Mouse (Mus musculus) right cerebral cortex, postnatal 25 days (tissue): ENCODE data around the gene Fam187b.

Source experiments
- DNase-seq: peaks from one replicate; pipeline ENCODE4 v3.0.0; 2022

Fam187b gene

DNA sequence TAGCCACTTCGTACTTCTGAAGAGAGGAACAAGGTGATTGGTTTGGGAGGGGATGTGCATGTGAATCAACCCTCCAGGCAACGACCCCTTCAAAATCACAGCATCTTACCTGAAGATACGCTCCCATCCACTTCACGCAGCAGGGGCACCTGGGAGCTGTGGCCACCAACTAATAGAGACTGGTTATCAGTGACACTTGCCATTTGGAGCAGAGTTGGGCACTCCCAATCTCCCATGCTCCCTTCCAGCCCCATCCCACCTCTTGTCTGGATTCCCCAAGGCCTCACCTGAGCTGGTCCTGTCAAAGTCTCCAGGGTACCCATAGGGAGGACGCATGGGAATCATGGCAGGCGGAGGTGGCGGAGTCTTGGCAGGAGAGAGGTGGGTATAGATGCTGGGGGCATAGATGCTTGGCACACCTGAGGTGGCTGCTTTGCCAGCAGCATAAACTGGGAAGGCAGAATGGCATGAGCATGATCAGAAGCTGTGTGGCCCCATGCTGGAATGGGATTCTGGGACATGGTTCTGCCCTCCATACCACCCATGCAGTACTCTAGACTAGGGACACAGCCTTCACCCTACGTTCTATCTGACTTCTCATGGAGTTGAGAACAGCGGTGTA lies 14.6 kb upstream of the Fam187b start:
- no peak for DNase-seq

DNA sequence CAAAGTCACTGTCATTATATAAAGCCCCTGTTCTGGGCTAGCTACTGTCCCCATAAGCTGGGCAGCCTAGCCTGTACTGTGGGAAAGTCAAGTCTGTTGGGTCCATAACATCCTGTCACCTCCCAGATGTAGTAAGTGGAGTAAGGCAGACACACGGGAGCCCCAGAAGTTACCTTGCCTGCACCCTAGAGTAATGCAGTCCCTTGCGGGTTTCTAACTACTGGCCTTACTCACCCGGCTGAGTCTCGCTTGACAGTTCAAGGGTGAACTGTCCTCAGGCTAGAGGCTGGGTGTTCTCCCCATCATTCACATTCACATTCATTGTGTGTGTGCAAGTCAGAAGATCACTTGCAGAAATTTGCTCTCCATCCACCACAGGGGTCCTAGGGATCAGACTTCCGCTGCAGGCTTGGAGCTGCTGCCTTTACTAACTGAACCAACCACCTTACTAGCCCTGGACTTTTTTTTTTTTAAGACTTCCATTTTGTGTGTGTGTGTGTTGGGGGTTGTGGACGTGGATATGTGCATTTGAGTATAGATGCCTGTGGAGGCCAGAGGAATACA lies 13.7 kb upstream of the Fam187b start:
- DNase-seq = no peak

DNA sequence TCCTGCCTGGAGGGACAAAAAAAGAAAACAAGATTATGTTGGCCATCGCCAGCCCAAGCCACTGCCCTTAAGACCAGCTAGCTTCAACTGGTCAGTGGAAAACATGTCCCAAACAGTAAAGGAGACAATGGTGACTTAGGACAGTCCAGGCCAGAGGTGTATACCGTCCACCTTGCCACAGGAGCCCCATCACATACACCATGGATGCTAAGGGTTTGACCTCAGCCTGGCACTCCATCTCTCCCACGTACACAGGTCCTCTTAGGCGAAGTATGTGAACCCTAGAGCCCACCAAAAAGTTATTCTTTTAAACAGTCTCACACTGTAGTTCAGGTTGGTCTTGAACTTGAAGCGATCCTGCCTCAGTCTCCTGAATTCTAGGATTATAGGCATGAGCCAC lies 10.7 kb upstream of the Fam187b start:
- DNase-seq = no peak

DNA sequence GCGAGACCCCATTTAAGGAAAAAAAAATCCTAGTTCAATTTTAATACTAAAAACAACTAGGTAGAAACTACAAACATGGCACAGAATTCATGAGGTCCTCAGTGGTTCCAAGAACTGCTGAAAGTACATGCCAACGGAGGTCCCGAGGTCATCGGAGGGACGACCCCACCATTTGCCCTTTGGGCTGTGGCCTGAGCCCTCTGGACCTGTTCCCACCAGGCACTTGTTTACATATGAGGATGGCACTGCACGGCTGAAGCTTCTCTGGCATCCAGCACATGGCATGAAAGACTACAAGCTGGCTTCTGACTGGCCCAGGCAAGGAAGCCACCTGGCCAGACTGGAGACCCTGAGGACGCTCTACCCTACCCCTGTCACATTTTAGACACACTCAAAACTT lies 9.2 kb upstream of the Fam187b start:
- no peak for DNase-seq

DNA sequence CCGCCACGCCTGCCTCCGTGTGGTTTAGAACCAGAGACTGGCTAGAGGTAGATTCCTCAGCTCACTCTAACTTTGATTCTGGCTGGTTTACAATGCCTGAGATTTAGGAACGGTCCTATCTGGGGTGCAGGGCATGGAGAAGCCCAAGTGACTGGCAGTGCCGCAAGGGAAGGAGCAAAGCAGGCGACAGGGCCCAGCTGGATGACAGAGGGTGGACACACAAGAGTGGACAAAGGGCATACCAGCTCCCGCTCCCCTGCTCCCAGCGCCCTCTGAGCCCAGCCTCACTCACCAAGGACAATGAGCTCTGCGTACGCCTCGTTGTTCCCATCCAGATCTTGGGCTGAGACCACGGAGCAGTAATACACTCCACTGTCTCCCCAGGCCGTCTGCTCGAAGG lies 7.9 kb upstream of the Fam187b start:
- no peak for DNase-seq

DNA sequence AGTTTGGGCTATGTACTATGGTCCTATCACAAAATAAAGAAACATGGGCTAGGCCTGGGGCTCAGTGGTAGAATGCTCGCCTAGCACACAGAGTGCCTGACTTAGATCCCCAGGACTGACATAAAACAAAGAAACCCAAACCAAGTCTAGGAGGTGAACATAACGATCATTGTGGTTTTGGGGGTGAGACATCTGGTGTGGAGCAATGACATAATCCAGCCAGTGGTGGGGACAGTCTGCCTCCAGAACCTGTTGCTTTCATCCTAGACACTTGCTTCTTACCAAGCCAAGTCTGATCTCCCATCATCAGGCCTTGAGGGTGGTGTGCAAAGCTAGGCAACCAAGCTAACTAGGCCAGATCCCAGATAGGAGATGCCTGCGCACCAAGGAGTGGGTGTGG lies 6.9 kb upstream of the Fam187b start:
- DNase-seq = no peak

DNA sequence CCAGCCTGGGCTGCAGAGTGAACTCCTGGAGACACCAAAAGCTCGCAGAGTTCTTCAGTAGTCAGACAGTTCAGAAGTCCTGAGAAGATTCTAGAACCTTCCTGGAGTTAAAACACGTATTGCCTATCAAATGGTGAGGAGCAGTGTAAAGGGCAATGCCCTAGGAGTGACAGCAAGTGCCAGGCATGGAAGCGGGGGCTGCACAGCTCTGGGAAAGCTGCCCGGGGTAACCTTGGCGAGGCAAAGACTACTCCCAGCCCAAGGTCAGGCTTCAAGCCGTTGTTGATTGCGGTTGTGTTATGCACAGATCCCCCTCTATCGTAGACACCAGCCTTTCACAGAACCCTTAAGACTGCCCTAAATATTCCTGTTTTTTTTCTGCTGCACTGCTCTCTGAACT lies 5.0 kb upstream of the Fam187b start:
- DNase-seq = no peak

DNA sequence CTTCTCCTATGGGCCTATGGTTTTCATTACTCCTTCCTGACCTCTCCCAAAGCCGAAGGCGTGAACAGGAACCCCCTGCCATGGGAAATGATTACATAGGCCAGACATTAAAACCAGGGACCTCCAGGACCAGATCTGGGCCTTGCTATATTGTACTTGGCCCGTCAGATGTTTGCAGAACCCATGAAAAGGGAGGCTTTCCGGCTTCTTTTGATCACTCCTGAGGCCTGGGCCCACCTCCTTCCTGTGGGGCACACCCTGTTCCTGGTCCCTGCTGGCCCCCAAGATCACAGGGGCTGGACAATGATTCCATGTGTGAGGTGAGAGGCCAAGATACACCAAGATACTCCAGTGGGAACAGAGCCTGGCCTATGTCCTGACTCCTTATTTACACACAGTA lies 4.4 kb upstream of the Fam187b start:
- no peak for DNase-seq

DNA sequence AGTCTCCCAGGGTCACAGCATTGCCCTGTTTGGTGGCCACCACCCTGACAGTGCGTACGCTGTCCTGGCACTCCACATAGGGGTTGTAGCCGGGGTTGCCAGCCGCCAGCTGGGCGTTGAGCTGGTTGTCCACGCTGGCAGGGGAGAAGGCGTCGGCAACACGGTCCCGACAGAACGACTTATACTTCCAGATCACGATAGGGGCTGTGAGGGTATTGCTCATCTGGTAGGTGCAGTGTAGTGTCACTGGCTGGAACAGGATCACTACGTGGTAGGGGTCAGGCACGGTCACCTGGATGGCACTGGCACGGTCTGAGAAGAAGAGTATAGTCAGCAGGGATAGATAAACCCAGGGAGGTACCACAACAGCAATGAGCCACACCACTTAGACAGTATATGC lies 1.7 kb upstream of the Fam187b start:
- no peak for DNase-seq

DNA sequence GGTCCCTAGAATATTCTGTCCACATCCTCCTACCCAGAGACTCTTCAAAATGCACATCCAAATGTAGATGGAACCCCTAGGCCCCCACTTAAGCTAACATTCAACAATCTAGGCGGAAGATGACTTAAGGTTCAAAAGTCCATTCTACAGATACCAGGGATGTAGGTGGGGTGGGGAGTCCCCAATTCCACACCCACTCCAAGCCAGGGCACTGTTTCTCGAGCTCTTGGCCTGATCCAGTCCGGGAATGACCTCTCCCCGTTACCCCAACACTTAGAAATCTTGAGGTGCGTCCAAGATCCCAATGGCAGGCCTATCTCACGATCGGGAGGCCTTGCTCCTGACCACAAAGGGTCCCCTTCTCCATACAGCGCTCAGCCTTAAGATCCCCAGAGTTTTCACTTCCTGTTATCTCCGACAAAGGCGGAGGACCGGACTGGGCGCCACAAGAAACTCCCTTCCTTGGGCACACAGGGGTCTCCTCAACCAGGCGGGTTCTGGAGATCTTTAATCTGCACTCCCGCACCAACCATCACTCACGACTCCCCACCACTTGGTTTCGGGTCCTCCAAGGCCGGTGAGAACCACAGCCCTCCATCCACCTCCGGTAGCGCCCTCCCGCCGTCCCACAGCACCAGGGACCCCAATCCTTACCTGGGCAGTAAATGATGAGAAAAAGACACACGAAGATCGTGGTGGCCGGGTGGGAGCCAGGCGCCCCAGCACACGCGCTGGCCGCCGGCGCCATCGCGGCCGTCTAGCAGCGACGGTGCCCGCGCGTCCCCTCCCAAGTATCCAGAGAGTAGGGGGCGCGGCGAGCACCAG lies 952 bp upstream of the Fam187b start:
- no peak for DNase-seq

DNA sequence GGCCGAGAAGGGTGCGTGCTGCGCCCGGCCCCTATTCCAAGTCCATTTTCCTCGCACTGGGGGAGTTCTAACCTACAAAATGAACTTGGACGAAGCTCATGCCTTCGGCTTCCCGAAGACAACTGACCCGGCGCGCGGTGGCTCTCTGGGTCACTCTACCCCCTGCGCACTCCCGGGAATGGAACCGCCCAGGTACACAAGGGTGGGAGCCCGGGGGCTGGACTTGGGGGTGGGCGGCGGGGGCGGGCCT lies 414 bp upstream of the Fam187b start, which contains the start of gene Lsr:
Gene Lsr (minus strand): TSS at position 214 of the 250 bp plus-strand sequence.
- DNase-seq = no peak

DNA sequence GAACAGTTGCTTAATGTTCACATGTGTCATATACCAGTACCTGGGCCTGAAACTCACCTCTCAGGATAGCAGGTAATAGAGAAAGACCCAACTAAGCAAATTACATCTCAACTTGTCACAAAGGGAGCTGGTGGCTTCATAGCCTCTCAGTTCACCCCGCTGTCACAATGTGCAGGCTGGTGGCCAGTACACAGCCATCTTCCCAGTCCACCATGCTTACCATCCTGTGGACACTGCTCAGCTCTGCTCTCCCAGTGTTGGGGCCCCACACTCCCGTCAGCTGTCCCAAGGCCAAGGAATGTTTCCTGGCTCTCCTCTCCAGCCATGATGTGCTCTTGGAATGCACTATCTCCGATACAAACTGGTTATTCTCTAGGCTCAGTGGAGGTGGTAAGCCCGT lies 8.1 kb downstream of the Fam187b start:
- DNase-seq = no peak

DNA sequence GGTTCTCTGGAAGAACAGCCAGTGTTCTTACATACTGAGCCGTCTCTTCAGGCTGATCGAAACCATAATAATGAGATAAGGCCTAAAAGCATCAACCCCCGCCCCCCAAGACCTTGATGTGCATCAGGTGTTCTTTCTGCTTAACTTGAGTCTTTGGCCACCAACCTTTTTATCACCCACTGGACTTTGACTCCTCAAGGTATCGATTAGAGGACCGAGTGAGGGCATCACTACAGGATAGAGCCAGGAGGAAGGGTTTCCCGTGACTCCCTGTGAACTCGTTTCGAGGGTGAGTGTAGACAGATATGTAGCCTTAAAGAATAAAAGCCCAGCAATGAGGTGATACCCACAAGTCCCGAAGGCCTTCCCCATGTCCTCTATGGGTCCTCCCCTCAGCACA lies 11.8 kb downstream of the Fam187b start:
- no peak for DNase-seq

DNA sequence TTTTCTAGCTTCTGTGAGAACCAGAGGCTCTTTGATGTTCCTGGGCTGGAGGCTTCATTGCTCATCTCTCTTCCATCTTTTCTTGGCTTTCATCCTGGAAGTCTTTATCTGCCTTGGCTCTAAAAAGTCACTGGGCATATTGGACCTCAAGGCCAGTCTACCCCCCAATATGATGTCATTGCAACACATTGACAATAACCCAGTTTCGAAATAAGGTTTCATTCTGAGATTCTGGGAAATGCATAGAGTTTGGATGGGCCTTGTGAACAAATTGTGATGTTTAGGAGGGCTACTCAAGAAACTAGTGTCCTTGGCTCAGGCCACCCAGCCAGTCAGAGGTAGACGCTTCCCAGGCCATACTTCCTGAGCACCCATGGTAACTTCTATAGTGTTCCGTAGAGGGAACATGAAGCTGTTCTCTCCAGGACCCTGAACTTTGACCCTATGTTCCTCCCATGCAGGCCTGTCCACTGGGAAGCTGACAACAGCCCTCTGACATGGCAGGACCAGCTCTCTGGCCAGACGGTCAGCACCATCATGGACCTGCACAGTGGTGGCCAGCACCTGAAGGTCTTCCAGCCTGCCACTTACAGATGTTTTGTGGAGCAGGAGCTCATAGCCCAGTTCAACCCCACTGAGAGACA lies 15.1 kb downstream of the Fam187b start:
- DNase-seq = no peak

DNA sequence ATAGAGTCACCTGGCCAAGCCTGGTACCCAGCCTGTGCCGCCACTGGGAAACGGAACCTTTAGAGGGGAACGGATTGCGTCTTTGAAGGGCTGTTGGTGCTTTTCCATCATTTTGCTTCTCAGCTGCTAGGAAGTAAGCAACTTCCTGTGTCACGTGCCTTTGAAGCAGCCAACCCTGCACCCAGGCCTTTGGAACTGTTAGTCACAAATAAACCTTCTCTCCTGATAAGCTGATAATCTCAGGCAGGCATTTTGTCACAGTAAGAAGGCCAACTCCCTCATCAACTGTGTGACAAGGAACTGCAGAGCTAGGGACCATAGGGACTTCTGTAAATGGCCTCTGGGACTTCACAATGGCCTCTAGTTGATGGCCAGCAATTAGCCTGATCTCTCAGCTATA lies 18.6 kb downstream of the Fam187b start:
- DNase-seq = no peak

DNA sequence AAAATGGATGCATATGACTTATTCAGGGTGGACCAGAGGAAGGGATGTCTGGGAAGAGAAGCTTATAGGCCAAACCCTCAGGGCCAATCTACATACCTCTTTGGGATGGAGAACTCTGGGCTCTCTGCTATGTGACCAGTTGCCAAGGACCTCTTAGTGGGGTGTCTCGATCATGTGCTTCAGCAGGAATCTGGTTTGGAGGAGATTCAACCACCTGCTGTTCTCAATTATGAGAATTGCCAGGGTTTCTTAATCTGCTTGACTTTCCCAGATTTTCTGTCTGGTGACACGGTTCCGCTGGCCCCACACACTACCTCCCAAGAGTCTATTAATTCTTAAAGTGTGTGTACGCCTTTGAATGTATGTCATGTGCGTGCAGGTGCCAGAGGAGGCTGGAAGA lies 20.4 kb downstream of the Fam187b start:
- DNase-seq = no peak

DNA sequence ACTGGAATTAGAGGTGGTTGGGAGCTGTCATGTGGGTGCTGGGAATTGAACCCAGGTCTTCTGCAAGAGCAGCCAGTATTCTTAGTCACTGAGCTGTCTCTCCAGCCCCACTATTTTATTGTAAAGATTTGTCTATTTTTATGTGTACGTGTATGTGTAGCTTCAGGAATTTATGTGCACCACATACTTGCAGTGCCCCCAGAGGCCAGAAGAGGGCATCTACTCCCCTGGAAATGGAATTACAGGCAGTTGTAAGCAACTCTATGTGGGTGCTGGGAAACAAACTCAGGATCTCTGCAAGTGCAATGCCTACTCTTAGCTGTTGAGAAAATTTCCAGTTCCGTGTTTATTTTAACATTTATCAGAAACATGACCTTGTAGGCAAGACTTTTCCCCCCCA lies 22.9 kb downstream of the Fam187b start:
- DNase-seq = no peak

DNA sequence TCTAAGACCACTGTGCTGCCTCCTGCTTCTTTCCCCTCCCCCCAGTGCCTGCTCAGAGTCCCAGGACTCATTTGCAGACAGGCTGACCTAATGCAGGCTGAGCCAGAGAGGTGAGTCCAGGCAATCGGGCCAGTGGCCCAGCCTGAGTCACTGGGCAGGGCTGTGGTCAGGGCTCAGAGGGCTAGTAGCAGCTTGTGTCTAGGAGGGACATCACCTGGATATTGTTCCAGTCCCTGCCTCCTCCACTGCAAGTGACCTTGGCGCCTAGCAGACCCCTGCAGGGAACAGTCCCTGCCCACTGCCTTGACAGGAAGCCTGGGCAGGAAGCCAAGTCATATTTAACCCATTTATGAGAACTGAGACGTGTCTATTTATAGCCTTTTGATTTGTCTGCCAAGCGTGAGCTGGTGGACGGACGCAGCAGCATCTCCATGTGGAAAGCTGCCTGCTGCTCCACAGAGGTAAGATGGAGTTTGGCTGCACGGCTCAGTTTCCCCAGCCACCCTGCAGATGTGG lies 27.0 kb downstream of the Fam187b start:
- peak; percentile 5 for DNase-seq

DNA sequence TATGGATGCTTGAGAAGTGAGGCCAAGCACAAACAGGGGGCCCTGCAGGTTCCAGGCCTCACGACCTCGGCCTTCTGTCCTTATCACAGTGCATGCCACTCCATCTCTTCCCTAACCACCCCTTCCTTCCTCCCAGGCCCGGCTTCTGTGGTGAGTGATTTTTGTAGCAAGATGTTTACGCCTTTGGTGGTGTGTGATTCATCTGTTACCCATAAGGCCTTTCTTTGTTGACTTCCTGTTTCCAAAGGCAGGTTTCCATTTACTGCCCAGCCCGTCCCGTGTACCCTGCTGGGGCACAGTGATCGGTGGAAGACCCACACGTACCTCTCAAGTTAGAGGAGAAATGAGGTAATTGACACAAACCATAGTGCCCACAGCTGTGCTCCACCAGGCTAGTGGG lies 29.1 kb downstream of the Fam187b start:
- DNase-seq = no peak

DNA sequence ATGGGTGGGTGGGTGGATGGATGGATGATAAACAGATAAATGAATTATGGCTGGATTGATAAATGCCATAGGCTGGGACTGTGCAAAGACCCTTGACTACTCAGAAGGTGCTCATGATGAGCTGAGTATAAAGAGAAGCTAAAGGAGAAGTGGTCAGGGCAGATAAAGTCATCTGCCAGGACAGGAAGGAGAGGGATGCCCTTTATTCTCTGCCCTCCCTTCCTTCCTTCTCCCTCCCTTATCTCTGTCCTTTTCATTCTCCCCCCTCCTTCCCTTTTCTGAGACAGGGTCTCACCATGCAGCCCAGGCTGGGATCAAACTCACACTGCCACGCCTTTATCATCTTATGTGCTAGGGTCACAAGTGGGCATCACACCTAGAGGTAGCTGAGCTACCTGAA lies 34.2 kb downstream of the Fam187b start:
- no peak for DNase-seq

DNA sequence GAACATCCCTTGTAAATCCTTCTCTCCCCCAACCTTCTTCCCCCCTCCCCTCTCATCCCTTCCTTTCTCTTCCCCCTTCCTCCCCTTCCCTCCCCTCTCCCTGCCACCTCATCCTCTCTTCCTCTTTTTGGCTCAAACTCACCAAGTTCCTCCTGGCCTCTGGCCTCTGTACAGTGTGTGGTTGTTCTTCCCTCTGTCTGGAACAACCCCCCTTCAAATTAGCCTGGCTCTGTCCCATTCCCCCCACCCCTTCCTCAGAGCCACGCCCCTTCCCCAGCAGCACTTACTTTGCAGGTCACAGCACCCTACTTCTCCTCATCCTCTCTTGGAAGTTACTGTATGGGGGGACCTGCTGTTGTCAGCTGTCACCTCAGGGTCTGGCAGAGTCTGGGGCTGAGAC lies 34.6 kb downstream of the Fam187b start:
- DNase-seq = no peak

DNA sequence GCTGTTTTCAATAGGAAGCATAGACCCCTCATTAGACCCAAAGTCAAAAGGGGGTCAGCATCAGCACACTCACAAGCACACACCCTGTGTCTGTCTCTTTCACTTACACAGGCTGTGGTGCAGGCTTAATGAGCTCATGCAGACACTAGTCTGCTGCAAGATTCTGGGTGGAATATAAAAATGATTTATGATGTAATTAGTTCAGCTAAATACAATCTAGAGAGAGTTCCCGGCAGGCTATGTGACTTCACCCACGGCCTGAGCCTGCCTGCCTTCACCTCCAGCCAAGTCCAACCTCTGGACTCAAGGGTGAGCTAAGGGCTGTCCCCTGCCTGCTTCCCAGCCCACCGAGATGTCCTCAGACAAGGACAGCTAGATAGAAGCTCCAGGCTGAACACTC lies 35.3 kb downstream of the Fam187b start:
- no peak for DNase-seq

DNA sequence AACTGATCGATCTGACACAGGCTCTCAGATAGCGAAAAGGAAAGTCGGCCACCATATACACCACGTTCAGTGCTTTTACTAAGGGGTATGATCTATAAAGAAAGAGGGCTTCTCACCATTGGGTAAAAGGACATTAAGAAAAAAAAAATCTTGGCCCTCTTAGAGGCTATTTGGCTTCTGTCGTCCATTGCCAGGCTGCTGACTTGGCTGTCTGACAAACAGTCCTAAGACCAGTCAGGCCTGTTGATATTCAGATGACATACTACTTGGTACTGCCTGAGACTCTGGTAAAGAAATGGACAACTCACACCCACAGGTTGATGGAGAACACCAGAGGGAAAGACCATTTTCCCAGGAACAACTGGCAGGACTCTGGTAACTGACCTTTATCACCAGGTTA lies 39.4 kb downstream of the Fam187b start:
- no peak for DNase-seq
